Mouse (Mus musculus) limb, embryonic 13.5 days (tissue): ENCODE results near the gene Jmjd1c. TPM values are rescaled to one million over a fixed set of nuclear protein-coding genes. Genes with fewer than 3 reads are reported as not detected.

Experiments used
- ATAC-seq: fragments of 200-750 bp; cut with Nextera tagmentation; 2 replicates; pipeline ENCODE4 v1.8.0; 2017; ENCODE audit warnings: low read depth, moderate number of reproducible peaks, moderate TSS enrichment; ENCODE audit not compliant: low FRiP score
- H3K27ac ChIP-seq: fragments of 300-500 bp; sonication (generic); 2 replicates; pipeline ENCODE4 v1.5.1; 2015; ENCODE audit warnings: inconsistent platforms, mild to moderate bottlenecking, moderate library complexity
- H3K27me3 ChIP-seq: fragments of 300-500 bp; sonication (generic); 2 replicates; pipeline ENCODE4 v1.6.1; 2015; ENCODE audit warnings: mild to moderate bottlenecking, inconsistent platforms
- H3K36me3 ChIP-seq: fragments of 300-500 bp; sonication (generic); 2 replicates; pipeline ENCODE4 v1.6.1; 2015; ENCODE audit warnings: inconsistent platforms, mild to moderate bottlenecking, moderate library complexity
- H3K4me1 ChIP-seq: fragments of 300-500 bp; sonication (generic); 2 replicates; pipeline ENCODE4 v1.6.1; 2015; ENCODE audit warnings: inconsistent platforms
- H3K4me2 ChIP-seq: fragments of 300-500 bp; sonication (generic); replicated peaks from 2 replicates; pipeline ENCODE4 v1.6.1; 2015; ENCODE audit warnings: inconsistent platforms, mild to moderate bottlenecking, moderate library complexity
- H3K4me3 ChIP-seq: fragments of 300-500 bp; sonication (generic); 2 replicates; pipeline ENCODE4 v1.5.1; 2015; ENCODE audit warnings: moderate library complexity, mild to moderate bottlenecking, inconsistent platforms
- H3K9ac ChIP-seq: fragments of 300-500 bp; sonication (generic); 2 replicates; pipeline ENCODE4 v1.6.1; 2015; ENCODE audit warnings: mild to moderate bottlenecking, inconsistent platforms
- H3K9me3 ChIP-seq: fragments of 300-500 bp; sonication (generic); 2 replicates; pipeline ENCODE4 v1.6.1; 2016; ENCODE audit warnings: inconsistent platforms
- WGBS: fragments of 180-500 bp; shearing (Covaris S2); methylation state at CpG from one replicate; pipeline ENCODE4 v1.1.7; 2015; 5-methylcytosine and 5-hydroxymethylcytosine counted together
- polyA plus RNA-seq: library from polyadenylated mRNA; unstranded; fragments of >200 nt; fragmentation: Nextera tagmentation; extraction: Ambion mirVana; gene quantifications from 2 replicates; pipeline ENCODE4 v1.2.1, GENCODE M21; 2015

Jmjd1c gene
- polyA plus RNA-seq, 1 experiment from 2014 or later, result 47.3 TPM

GRCm38 (mm10) chr10:67154647-67155046, 58.7 kb downstream of the Jmjd1c start:
- H3K36me3 ChIP-seq, result peaks cover 6% of the 10 kb centered on the region
- H3K4me1 ChIP-seq, result peaks cover 3% of the 10 kb centered on the region
- no peak overlapping the region for H3K9ac ChIP-seq
- no peak overlapping the region for H3K27ac ChIP-seq
- no peaks in the 10 kb centered on the region for H3K9me3 ChIP-seq
- H3K27me3 ChIP-seq, result no peaks in the 10 kb centered on the region
- no peak overlapping the region for H3K4me2 ChIP-seq
- ATAC-seq, result no peak
- 95% methylated on average over 3 of the region's 3 CpGs for WGBS
- no peak overlapping the region for H3K4me3 ChIP-seq

- Histone ChIP-seq H3K4me1 (peaks cover 6% of the 10 kb centered on the region; the same call in 1 of the 2 replicates), H3K36me3 (peaks cover 4% of the 10 kb centered on the region; the same call in 1 of the 2 replicates), H3K4me3 (no peak overlapping the region), H3K27ac (no peak overlapping the region), H3K9me3 (no peaks in the 10 kb centered on the region), H3K27me3 (no peaks in the 10 kb centered on the region), H3K9ac (no peak overlapping the region), H3K4me2 (no peak overlapping the region)
- ATAC-seq, result no peak
- WGBS, result 91% methylated on average over 1 of the region's 1 CpGs
Measured at GRCm38 (mm10) chr10:67174049-67174448, 78.1 kb downstream of the Jmjd1c start.

- no peak overlapping the region for H3K4me3 ChIP-seq
- no peak overlapping the region for H3K9ac ChIP-seq
- 83% methylated on average over 7 of the region's 7 CpGs for WGBS
- H3K27me3 ChIP-seq, result no peaks in the 10 kb centered on the region
- H3K4me2 ChIP-seq, result no peak overlapping the region
- H3K36me3 ChIP-seq, result no peaks in the 10 kb centered on the region
- H3K27ac ChIP-seq, result no peak overlapping the region
- peaks cover 13% of the 10 kb centered on the region; the same call in 1 of the 2 replicates for H3K4me1 ChIP-seq
- no peak for ATAC-seq
- no peaks in the 10 kb centered on the region for H3K9me3 ChIP-seq
Measured at GRCm38 (mm10) chr10:67176031-67176430, 80.1 kb downstream of the Jmjd1c start.

GRCm38 (mm10) chr10:67176932-67177331, 81.0 kb downstream of the Jmjd1c start:
- WGBS, result 79% methylated on average over 3 of the region's 3 CpGs
- Histone ChIP-seq H3K9me3 (no peaks in the 10 kb centered on the region), H3K4me3 (no peak overlapping the region), H3K27ac (no peak overlapping the region), H3K4me2 (no peak overlapping the region), H3K4me1 (peaks cover 17% of the 10 kb centered on the region; the same call in 1 of the 2 replicates), H3K27me3 (no peaks in the 10 kb centered on the region), H3K36me3 (no peaks in the 10 kb centered on the region), H3K9ac (no peak overlapping the region)
- ATAC-seq, result no peak

GRCm38 (mm10) chr10:67177410-67177809, 81.5 kb downstream of the Jmjd1c start:
- H3K9me3 ChIP-seq, result no peaks in the 10 kb centered on the region
- no peak for ATAC-seq
- H3K27me3 ChIP-seq, result no peaks in the 10 kb centered on the region
- H3K4me2 ChIP-seq, result no peak overlapping the region
- peaks cover 17% of the 10 kb centered on the region; the same call in 1 of the 2 replicates for H3K4me1 ChIP-seq
- 57% methylated on average over 4 of the region's 4 CpGs for WGBS
- no peak overlapping the region for H3K4me3 ChIP-seq
- no peak overlapping the region for H3K9ac ChIP-seq
- no peaks in the 10 kb centered on the region for H3K36me3 ChIP-seq
- H3K27ac ChIP-seq, result no peak overlapping the region

GRCm38 (mm10) chr10:67180021-67180420, 84.1 kb downstream of the Jmjd1c start:
- ATAC-seq, result no peak
- Histone ChIP-seq H3K27me3 (no peaks in the 10 kb centered on the region), H3K4me3 (no peak overlapping the region), H3K27ac (no peak overlapping the region), H3K4me2 (no peak overlapping the region), H3K36me3 (no peaks in the 10 kb centered on the region), H3K9me3 (no peaks in the 10 kb centered on the region), H3K4me1 (peaks cover 24% of the 10 kb centered on the region), H3K9ac (no peak overlapping the region)
- whole genome bisulfite sequencing, result 87% methylated on average over 8 of the region's 8 CpGs

- H3K27me3 ChIP-seq, result no peaks in the 10 kb centered on the region
- ATAC-seq, result no peak
- H3K4me3 ChIP-seq, result no peak overlapping the region
- no peaks in the 10 kb centered on the region for H3K36me3 ChIP-seq
- 34% methylated on average over 5 of the region's 5 CpGs for WGBS
- no peak overlapping the region for H3K4me2 ChIP-seq
- H3K9me3 ChIP-seq, result no peaks in the 10 kb centered on the region
- H3K27ac ChIP-seq, result no peak overlapping the region
- H3K4me1 ChIP-seq, result peaks cover 24% of the 10 kb centered on the region
- H3K9ac ChIP-seq, result no peak overlapping the region
Measured at GRCm38 (mm10) chr10:67180799-67181198, 84.9 kb downstream of the Jmjd1c start.

GRCm38 (mm10) chr10:67182651-67183050, 86.7 kb downstream of the Jmjd1c start:
- no peaks in the 10 kb centered on the region for H3K36me3 ChIP-seq
- no peak overlapping the region for H3K4me2 ChIP-seq
- no peak overlapping the region for H3K9ac ChIP-seq
- no peak overlapping the region for H3K4me3 ChIP-seq
- no peaks in the 10 kb centered on the region for H3K9me3 ChIP-seq
- H3K27ac ChIP-seq, result no peak overlapping the region
- no peak for ATAC-seq
- no peaks in the 10 kb centered on the region for H3K27me3 ChIP-seq
- 34% methylated on average over 3 of the region's 3 CpGs for WGBS
- peaks cover 21% of the 10 kb centered on the region for H3K4me1 ChIP-seq

GRCm38 (mm10) chr10:67183086-67183485, 87.2 kb downstream of the Jmjd1c start:
- H3K9ac ChIP-seq, result no peak overlapping the region

GRCm38 (mm10) chr10:67184441-67185070, 88.6 kb downstream of the Jmjd1c start:
- WGBS, result 70% methylated on average over 3 of the region's 3 CpGs
- H3K27ac ChIP-seq, result no peak overlapping the region
- H3K27me3 ChIP-seq, result no peaks in the 10 kb centered on the region
- no peak overlapping the region for H3K4me3 ChIP-seq
- H3K4me1 ChIP-seq, result peaks cover 31% of the 10 kb centered on the region
- H3K36me3 ChIP-seq, result no peaks in the 10 kb centered on the region
- no peak overlapping the region for H3K9ac ChIP-seq
- ATAC-seq, result no peak
- H3K4me2 ChIP-seq, result no peak overlapping the region
- H3K9me3 ChIP-seq, result no peaks in the 10 kb centered on the region

More at GRCm38 (mm10) chr10:67183086-67183485, 87.2 kb downstream of the Jmjd1c start:
- 76% methylated on average over 1 of the region's 1 CpGs for WGBS
- Histone ChIP-seq H3K27ac (no peak overlapping the region), H3K27me3 (no peaks in the 10 kb centered on the region), H3K36me3 (no peaks in the 10 kb centered on the region), H3K9me3 (no peaks in the 10 kb centered on the region), H3K4me3 (no peak overlapping the region), H3K4me1 (peaks cover 24% of the 10 kb centered on the region), H3K4me2 (no peak overlapping the region)
- no peak for ATAC-seq

- Histone ChIP-seq H3K9me3 (no peaks in the 10 kb centered on the region), H3K27me3 (no peaks in the 10 kb centered on the region), H3K36me3 (peaks cover 4% of the 10 kb centered on the region), H3K4me2 (peak overlapping the region; percentile 75), H3K9ac (peak overlapping the region; percentile 78), H3K27ac (peak overlapping the region; percentile 93), H3K4me3 (peak overlapping the region; percentile 54), H3K4me1 (peaks cover 27% of the 10 kb centered on the region)
- peak; percentile 91 for ATAC-seq
- WGBS, result under 1% methylated on average over 23 of the region's 23 CpGs
Measured at GRCm38 (mm10) chr10:67185491-67186081, 89.7 kb downstream of the Jmjd1c start.

GRCm38 (mm10) chr10:67186489-67186888, 90.6 kb downstream of the Jmjd1c start:
- peak overlapping the region; percentile 59 for H3K9ac ChIP-seq
- H3K27ac ChIP-seq, result no peak overlapping the region; the same call in 1 of the 2 replicates
- H3K4me3 ChIP-seq, result peak overlapping the region; percentile 54
- H3K36me3 ChIP-seq, result peaks cover 7% of the 10 kb centered on the region
- H3K4me2 ChIP-seq, result peak overlapping the region; percentile 75
- H3K27me3 ChIP-seq, result no peaks in the 10 kb centered on the region
- H3K9me3 ChIP-seq, result no peaks in the 10 kb centered on the region
- peaks cover 24% of the 10 kb centered on the region for H3K4me1 ChIP-seq
- no peak for ATAC-seq
